Mouse (Mus musculus) embryo, embryonic 9.5 days (tissue): ENCODE measurements at regions not wholly inside any gene's neighbourhood (a gene's known extent, or its start where the extent isn't known, plus 50 kb on each side); places are given as distances from the start of the nearest gene placed in this dataset.

Source experiments
- DNase-seq: peaks from one replicate; pipeline ENCODE4 v3.0.0-alpha.2; 2017; ENCODE audit errors: extremely low spot score

DNA sequence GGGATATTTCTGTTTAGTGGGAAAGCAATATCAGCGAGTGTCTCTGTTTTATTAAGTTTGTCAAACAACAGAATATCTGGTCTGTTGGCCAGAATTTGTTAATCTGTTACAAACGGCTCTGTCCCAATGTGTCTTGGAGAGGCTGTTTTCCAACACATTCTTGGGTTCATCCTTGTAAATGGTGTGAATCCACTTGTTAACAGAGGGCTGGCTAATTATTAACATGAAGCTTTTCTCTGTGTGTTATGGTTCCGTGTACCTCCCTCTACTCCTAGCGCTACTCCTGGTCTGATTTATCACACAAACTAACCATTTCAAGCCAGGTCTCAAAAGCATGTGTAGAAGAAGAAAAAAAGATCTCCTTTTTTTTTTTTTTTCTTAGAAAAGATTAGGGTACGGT, 60.4 kb downstream of the Pou3f3 start:
- no peak for DNase-seq

DNA sequence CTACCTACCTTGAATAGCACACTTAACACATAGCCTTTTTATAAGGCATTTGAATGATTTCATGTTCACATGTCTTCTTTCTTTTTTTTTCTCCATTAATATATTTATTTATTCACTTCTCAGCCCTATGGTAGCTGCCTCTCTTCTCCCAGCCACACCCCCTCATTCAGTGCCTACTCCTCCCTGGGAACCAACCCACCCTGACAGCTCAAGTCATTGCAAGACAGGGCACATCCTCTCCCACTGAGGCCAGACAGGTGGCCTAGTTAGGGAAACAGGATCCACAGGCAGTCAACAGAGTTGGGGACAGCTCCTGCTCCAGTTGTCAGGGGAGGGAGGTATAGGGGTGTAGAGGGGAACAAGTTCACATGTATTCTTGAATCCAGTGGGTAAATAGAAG, 60.9 kb downstream of the Pou3f3 start:
- no peak for DNase-seq

DNA sequence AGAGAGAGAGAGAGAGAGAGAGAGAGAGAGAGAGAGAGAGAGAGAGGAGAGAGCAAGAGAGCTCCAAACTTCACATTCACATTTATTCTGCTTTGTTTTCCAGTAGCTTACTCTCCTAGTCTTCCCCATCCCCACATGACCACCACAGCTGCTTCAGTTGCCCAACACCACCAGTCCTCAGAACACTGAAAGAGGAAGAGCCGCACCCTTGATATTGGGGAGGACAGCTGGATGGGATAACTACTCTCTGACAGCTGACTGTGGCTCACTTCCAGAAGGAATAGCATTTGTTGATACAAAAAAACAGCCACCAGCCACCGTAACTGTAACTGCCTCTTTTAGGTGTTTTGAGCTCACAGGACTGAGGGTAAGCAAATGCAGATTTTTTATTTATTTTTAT, 67.9 kb downstream of the Pou3f3 start:
- DNase-seq: no peak

DNA sequence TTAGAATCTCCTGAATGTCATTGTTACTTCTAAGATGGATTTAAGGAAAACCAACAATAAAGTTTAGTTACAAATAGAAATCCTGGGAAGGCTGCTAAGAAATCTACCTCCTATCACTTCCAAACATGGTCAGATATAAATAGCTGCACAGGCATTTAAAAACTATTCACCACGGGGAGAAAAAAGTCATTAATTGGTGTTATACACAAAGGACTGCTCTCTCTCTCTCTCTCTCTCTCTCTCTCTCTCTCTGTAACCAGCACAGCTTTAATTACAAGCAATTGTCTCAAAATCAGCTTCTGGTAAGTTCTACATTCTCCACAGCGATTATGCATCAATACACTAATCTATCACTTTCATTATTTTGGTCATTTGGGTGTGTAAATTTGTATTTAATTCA, 68.5 kb downstream of the Pou3f3 start:
- DNase-seq: no peak

DNA sequence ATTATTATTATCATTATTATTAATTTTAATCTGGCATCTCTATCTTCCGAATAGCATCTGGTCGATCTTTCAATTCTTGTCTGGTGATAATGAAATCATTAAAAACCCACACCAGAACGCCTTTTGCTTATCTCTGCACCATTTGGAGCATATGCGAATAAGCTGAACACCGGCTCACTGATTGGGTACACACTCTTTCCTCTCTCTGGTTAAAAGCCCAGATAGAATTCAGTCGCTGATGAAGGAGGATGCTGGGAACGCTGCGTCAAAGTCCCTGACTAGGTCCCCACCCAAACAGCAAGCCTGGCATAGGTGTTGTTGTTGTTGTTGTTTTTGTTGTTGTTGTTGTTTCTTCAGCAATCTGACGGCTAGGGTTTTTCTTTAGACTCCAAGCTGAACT, 74.5 kb downstream of the Pou3f3 start:
- DNase-seq: no peak

DNA sequence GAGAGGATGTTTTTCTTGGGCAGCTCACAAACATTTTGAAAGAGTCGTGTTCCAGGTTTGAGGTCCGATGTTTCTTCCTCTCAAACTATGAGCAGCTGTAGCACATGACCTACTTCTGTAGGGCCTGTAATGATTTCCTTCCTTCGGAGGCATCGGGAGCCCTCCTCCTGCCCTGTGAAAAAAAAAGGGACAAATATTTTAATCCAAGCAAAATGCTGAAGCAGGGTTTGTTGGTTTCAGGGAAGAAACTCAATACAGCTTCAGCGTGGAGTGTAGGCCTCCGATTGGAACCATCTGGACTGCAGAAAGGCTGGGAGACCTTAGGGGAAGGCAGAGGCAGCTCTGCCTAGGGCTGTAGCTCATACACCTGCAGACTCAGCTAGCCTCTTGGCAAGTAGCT, 76.4 kb downstream of the Pou3f3 start:
- peak; percentile 18 for DNase-seq

DNA sequence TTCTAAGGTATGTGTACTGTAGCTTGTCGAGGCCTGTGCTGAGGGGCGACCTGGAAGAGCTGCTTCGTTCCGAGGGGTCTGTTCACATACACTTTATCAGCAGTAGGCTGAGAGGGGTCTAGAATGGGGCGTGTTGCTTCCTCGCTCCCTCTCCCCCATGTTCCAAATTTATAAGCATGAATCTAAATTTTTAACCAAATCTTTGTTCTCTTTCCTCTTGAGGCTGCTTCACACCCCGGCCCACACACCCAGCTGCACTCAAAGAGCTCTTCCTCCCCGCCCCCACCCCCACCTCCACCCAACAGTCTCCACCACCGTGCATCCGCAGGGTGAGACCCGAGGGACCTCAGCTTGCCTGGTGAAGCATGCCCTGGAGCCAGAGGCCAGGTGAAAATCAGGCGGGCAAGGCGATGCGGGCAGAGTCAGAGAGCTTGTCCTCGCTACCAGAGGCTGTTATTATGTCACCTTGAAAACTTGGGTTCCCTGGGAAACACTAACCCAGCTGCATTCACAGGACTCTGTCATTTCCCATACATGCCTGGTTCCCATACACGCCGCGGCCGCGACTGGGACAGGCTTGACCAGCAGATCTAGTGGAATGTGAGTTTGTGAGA, 77.1 kb upstream of the Mrps9 start:
- no peak for DNase-seq

DNA sequence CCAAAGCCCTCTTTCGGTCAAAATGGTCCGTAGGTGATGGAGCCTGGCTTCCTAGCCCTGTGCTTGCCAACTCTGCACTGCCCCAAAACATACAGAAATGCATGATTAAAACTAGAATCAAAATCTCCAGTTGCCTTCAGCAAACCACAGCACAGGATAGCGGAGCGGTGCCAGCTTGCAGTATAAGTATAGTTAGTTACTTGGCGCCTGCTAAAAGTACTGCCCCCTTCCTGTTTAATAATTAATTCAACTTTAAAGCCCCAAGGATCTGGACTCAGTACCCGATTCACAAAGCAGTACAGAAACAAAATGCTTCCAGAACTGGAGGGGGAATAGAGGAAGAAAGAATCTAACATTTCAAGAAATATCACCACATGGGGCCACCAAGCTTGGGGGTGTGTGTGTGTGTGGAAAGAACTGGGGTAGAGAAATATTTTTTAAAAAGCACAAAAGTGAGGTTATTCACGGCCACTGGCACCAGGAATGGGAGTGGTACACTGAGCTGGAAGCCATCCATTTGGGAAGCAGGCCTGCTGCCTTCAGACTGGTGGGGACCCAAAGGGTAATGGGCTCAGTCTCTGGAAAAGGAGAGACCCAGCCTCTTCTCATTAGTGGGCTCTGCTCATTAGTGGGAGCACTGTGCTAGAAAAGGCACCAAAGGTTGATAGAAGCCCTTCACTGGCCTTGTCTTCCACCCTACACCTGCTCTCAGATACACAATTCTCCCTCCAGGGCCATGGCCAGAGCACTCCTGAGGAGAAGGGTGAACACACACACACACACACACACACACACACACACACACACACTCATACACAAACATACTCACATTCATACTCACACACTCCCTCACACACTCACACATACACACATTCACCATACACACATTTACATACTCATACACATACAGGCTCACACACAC, 75.8 kb upstream of the Mrps9 start:
- DNase-seq: no peak

DNA sequence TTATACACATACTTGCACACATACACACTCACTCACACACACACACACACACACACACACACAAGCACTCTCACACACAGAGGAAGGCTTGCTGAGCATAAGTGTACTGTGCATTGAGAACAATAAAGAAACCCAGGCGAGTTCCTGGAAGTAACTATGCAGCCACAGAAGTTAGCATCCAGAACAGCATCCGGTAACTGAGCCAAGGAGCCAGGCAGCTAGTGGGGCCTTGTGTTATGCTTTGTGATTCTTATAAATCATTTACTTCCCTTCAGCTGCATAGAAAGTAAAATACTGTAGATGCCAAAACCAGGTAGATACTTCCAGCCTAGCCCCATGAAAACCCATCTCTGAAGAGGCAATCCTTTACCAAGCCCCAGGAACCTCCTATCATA, 75.1 kb upstream of the Mrps9 start:
- no peak for DNase-seq

DNA sequence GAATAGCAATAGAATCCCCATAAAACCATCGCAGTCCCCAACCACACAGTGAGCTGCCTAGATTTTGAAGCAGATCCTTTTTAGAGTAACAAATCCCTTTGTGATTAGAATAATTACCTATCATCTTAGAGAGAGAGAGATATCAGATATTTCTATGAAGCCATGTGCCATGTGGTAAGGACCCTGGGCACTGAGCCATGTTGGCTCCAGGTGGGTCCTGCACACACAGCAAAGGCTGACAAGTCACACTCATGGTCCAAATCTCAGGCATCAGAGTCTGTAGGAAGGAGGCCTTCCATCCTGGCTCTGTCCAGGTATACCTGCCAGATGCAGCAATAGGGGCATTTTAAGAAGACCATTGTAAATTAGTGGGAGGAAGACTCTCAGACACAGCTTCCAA, 73.6 kb upstream of the Mrps9 start:
- DNase-seq: no peak

DNA sequence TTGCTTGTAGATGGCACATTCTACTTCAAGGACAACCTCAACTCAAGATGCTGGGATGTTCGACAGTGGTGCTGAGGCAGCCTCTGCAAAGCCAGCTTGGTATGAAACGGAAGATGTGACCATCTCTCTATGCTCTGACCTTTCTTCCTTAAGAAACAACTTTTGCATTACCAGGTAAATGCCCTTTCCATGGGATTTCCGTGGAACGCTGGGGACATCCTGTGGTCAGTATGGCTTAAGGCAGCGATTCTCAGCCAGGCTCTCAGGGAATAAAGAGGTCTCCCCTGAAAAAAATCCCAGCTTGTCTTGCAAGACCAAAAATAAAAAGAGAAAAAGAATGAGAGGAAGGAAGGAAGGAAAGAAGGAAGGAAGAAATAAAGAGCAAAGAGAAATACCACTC, 71.3 kb upstream of the Mrps9 start:
- DNase-seq: peak; percentile 34

DNA sequence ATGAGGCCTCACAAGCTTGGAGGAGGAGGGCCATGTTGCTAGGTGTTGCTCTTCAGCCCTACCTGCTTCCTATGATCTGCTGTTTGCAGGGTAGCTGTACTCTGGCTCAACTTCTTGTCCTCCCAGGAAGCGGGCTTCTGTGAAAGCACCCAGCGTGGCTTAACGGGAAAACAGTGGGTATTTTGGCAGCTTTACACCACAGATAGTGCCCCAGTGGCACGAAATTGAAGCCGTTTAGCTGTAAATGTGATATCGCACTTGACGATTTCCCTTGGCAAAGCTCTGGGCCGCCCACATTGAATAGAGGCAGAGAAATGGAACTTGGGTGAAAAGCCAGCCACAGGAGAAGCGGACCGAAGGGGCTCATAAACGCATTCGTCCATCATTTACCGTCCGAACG, 70.8 kb upstream of the Mrps9 start:
- no peak for DNase-seq

DNA sequence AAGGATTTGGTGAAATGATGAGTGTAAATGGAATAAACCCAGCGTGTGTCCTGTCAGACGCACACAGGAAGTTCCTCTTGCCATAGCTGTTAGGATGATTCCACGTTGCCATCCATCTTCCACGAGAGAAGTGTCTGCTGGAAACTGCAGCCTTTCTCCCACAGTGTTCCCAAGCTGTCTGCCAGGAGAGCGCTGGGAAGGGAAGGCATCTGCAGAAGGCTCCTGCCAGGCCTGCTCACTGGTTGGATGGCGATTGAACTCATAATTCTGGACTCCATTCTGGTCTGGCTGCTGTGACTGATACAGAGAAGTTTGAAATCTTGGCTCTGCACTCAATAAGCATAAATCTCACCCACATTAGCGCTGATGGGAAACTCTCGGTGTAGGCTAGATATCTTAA, 69.5 kb upstream of the Mrps9 start:
- no peak for DNase-seq

DNA sequence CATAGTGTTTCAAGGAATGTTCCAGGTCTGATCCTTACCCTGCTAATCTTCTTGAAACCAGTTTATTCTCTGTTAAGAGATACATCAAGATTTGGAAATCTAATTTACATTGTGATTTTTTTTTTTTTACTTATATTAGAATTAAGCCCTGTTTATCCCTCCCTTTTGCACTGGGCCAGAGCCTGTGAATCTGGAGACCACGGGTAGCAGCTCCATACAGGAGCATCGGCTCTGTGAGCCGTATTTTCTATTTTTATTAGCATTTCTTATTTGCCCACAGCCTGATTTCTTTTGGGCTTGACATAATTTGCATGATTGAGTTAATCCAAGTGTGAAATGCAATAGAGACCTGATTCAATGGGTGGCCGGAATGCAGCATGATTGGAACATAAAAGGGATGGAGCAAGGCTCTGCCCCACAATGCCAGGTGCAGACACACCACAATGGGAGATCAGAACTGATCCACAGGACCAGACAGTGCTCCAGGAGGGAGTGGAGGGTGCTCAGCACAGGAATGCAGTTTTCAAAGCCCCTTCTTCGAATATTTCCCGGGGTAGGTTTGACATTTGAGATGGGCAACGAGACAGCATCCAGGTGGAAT, 67.9 kb upstream of the Mrps9 start:
- no peak for DNase-seq

DNA sequence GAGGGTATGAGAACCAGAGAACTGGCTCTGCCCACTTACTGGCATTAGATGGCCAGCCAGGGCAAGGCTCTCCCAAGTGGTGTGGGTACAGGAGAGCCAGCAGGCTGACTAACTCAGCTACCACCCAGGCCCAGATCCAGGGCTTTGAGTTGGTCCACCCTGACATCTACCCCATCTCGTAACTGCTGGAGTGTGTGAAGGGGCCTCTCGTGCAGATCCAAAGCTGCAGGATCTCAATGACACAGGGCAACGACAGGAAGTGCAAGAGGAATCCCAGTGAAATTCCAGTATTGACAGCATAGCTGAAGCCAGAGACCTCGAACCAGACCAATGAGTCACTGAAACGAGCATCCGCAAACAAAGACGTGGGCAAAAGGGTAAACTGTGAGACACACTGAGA, 63.8 kb upstream of the Mrps9 start:
- DNase-seq: no peak

DNA sequence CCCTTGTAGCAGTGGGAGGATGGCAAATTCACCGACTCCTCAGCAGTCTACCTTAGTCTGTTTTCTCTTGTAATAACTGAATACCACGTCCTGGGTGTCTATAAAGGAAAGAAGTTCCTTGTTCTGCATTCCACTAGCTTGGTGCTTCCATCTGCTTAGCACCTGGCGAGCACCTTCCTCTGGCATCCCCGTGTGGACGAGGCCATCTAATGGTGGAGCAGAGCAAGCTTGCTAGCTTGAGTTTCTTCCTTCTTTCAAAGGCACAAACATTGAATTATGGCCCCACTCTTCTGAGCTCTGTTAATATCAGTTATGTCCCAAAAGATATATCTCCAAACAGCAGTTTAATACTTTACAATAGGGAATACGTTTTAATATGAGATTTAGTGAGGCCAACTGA, 62.6 kb upstream of the Mrps9 start:
- DNase-seq: no peak
